Mouse (Mus musculus): Measurements from ENCODE around the gene Rsg1. TPM values are rescaled to one million over a fixed set of nuclear protein-coding genes. Genes with fewer than 3 reads are reported as not detected.

Gene Rsg1
- polyA plus RNA-seq, 1 experiment: 2.1 TPM

GRCm38 (mm10) chr4:141270201-141270940, 56.6 kb downstream of the Rsg1 start:
- TF ChIP-seq CTCF (IDR thresholded peaks at IDR 0.05; ENCODE audit: borderline replicate concordance, insufficient read depth, low read length): no peak
- TF ChIP-seq POLR2A (IDR thresholded peaks at IDR 0.05; ENCODE audit: low read depth, low read length): no peak
- Histone ChIP-seq H3K4me3 (ENCODE audit: insufficient read depth, low read length) (no peak overlapping the region), H3K27ac (ENCODE audit: insufficient read depth, low read length) (no peak overlapping the region), H3K4me1 (ENCODE audit: control insufficient read depth, insufficient read depth, low read length) (peaks cover 17% of the 10 kb centered on the region; the same call in 1 of the 2 replicates)

- TF ChIP-seq CTCF (IDR thresholded peaks at IDR 0.05; ENCODE audit: borderline replicate concordance, insufficient read depth, low read length) (peak; percentile 41; the same call in 1 of the 2 replicates), POLR2A (IDR thresholded peaks at IDR 0.05; ENCODE audit: low read depth, low read length) (no peak)
- H3K27ac ChIP-seq (ENCODE audit: insufficient read depth, low read length): no peak overlapping the region
- H3K4me1 ChIP-seq (ENCODE audit: control insufficient read depth, insufficient read depth, low read length): peaks cover 17% of the 10 kb centered on the region; the same call in 1 of the 2 replicates
- no peak overlapping the region for H3K4me3 ChIP-seq (ENCODE audit: insufficient read depth, low read length)
Measured at GRCm38 (mm10) chr4:141271228-141271627, 57.5 kb downstream of the Rsg1 start.

GRCm38 (mm10) chr4:141271721-141272120, 58.0 kb downstream of the Rsg1 start:
- TF ChIP-seq POLR2A (IDR thresholded peaks at IDR 0.05; ENCODE audit: low read depth, low read length) (no peak), CTCF (IDR thresholded peaks at IDR 0.05; ENCODE audit: borderline replicate concordance, insufficient read depth, low read length) (no peak)
- peaks cover 17% of the 10 kb centered on the region; the same call in 1 of the 2 replicates for H3K4me1 ChIP-seq (ENCODE audit: control insufficient read depth, insufficient read depth, low read length)
- H3K27ac ChIP-seq (ENCODE audit: insufficient read depth, low read length): no peak overlapping the region
- no peak overlapping the region for H3K4me3 ChIP-seq (ENCODE audit: insufficient read depth, low read length)

- 0 out of 2 replicates have a peak overlapping the region, but pooled peaks have one; percentile 5 for H3K4me3 ChIP-seq (ENCODE audit: insufficient read depth, low read length)
- TF ChIP-seq POLR2A (IDR thresholded peaks at IDR 0.05; ENCODE audit: low read depth, low read length) (peak; percentile 52), CTCF (IDR thresholded peaks at IDR 0.05; ENCODE audit: borderline replicate concordance, insufficient read depth, low read length) (no peak)
- H3K4me1 ChIP-seq (ENCODE audit: control insufficient read depth, insufficient read depth, low read length): peaks cover 26% of the 10 kb centered on the region
- peak overlapping the region; percentile 88 for H3K27ac ChIP-seq (ENCODE audit: insufficient read depth, low read length)
Measured at GRCm38 (mm10) chr4:141272878-141273277, 59.1 kb downstream of the Rsg1 start.

- 0 out of 2 replicates have a peak overlapping the region, but pooled peaks have one; percentile 5 for H3K4me3 ChIP-seq (ENCODE audit: insufficient read depth, low read length)
- H3K4me1 ChIP-seq (ENCODE audit: control insufficient read depth, insufficient read depth, low read length): peaks cover 28% of the 10 kb centered on the region
- peak overlapping the region; percentile 88 for H3K27ac ChIP-seq (ENCODE audit: insufficient read depth, low read length)
- TF ChIP-seq POLR2A (IDR thresholded peaks at IDR 0.05; ENCODE audit: low read depth, low read length) (peak; percentile 68), CTCF (IDR thresholded peaks at IDR 0.05; ENCODE audit: borderline replicate concordance, insufficient read depth, low read length) (peak; percentile 92)
Measured at GRCm38 (mm10) chr4:141273296-141273695, 59.5 kb downstream of the Rsg1 start.

- TF ChIP-seq CTCF (IDR thresholded peaks at IDR 0.05; ENCODE audit: borderline replicate concordance, insufficient read depth, low read length) (no peak), POLR2A (IDR thresholded peaks at IDR 0.05; ENCODE audit: low read depth, low read length) (peak; percentile 31; the same call in 1 of the 2 replicates)
- H3K27ac ChIP-seq (ENCODE audit: insufficient read depth, low read length): peak overlapping the region; percentile 57
- H3K4me3 ChIP-seq (ENCODE audit: insufficient read depth, low read length): no peak overlapping the region
- peaks cover 34% of the 10 kb centered on the region for H3K4me1 ChIP-seq (ENCODE audit: control insufficient read depth, insufficient read depth, low read length)
Measured at GRCm38 (mm10) chr4:141274485-141275341, 61.0 kb downstream of the Rsg1 start.

Other genes starting within 250 kb of the Rsg1 start
- 12.3 and 16.6 TPM in 2 replicates for gene Atp13a2, start 227.1 kb upstream of the Rsg1 start, polyA plus RNA-seq (2011; ENCODE audit: insufficient read length, low read depth, missing spikeins)
- gene Mfap2, start 203.5 kb upstream of the Rsg1 start, polyA plus RNA-seq (2011; ENCODE audit: insufficient read length, low read depth, missing spikeins): 108 and 200 TPM in 2 replicates
- 10.3 and 12.5 TPM in 2 replicates for gene Crocc, start 153.4 kb upstream of the Rsg1 start, polyA plus RNA-seq (2011; ENCODE audit: insufficient read length, low read depth, missing spikeins)
- 47.2 and 48.5 TPM in 2 replicates for gene Necap2, start 135.6 kb upstream of the Rsg1 start, polyA plus RNA-seq (2011; ENCODE audit: insufficient read length, low read depth, missing spikeins)
- gene Spata21, start 125.6 kb upstream of the Rsg1 start, polyA plus RNA-seq (2011; ENCODE audit: insufficient read length, low read depth, missing spikeins): not detected in 2 replicates
- 117 and 126 TPM in 2 replicates for gene Szrd1, start 74.2 kb upstream of the Rsg1 start, polyA plus RNA-seq (2011; ENCODE audit: insufficient read length, low read depth, missing spikeins)
- 17.9 and 22.1 TPM in 2 replicates for gene Fbxo42, start 66.0 kb upstream of the Rsg1 start, polyA plus RNA-seq (2011; ENCODE audit: insufficient read length, low read depth, missing spikeins)
- 15.2 and 16.4 TPM in 2 replicates for gene Arhgef19, start 25.5 kb downstream of the Rsg1 start, polyA plus RNA-seq (2011; ENCODE audit: insufficient read length, low read depth, missing spikeins)
- gene Epha2, start 87.3 kb downstream of the Rsg1 start, polyA plus RNA-seq (2011; ENCODE audit: insufficient read length, low read depth, missing spikeins): 16.7 and 28.6 TPM in 2 replicates
- not detected in 2 replicates for gene Fam131c, start 154.3 kb downstream of the Rsg1 start, polyA plus RNA-seq (2011; ENCODE audit: insufficient read length, low read depth, missing spikeins)
- gene Clcnka, start 184.8 kb downstream of the Rsg1 start, polyA plus RNA-seq (2011; ENCODE audit: insufficient read length, low read depth, missing spikeins): not detected in 2 replicates
- gene Clcnkb, start 202.1 kb downstream of the Rsg1 start, polyA plus RNA-seq (2011; ENCODE audit: insufficient read length, low read depth, missing spikeins): not detected in 2 replicates
- gene Hspb7, start 206.8 kb downstream of the Rsg1 start, polyA plus RNA-seq (2011; ENCODE audit: insufficient read length, low read depth, missing spikeins): 1.2 and 1.9 TPM in 2 replicates
- not detected in 2 replicates for gene Srarp, start 222.1 kb downstream of the Rsg1 start, polyA plus RNA-seq (2011; ENCODE audit: insufficient read length, low read depth, missing spikeins)
- gene Zbtb17, start 230.7 kb downstream of the Rsg1 start, polyA plus RNA-seq (2011; ENCODE audit: insufficient read length, low read depth, missing spikeins): 14.4 and 15.1 TPM in 2 replicates